Mouse (Mus musculus): ENCODE results near the gene Jun.

GRCm38 (mm10) chr4:95012706-95013105 is 39.3 kb downstream of the Jun start:
- no peak for TF ChIP-seq EP300 (IDR thresholded peaks at IDR 0.05; ENCODE audit: low read depth)
- no peak for TF ChIP-seq CTCF (IDR thresholded peaks at IDR 0.05; ENCODE audit: low read depth)
